In genomic region chr13:47170026-47170425, GRCm38 (mm10) we compare ENCODE assay signal across 25 mouse cellular contexts. TPM values are rescaled to one million over a fixed set of nuclear protein-coding genes. Genes with fewer than 3 reads are reported as not detected.
A peak's percentile ranks its signal among the peaks of the same experiment; 100 is the strongest.
DNase-seq lines count a peak whose midpoint lies in the region; ATAC-seq and TF ChIP-seq lines count a peak whose summit lies in the region.
"Had no signal": no experiment of that assay in that cellular context is flagged by ENCODE, and none has a peak within 500 bp of the region (broad histone marks: within the 10 kb centered on the region; RNA-seq: fewer than 3 reads in every experiment).

No protein-coding gene starts in this region.

- H3K4me2 ChIP-seq in liver, embryonic 12.5 days = no peak overlapping the region
- no peak overlapping the region for H3K4me2 ChIP-seq in liver, embryonic 16.5 days (ENCODE audit: low read depth, low read length)
- H3K4me2 ChIP-seq in stomach, postnatal 0 days (replicated peaks; ENCODE audit: low read depth) = no peak overlapping the region
- H3K4me2 ChIP-seq: embryonic facial prominence, embryonic 12.5 days; embryonic facial prominence, embryonic 15.5 days; heart, embryonic 12.5 days; heart, embryonic 15.5 days; hindbrain, embryonic 13.5 days had no signal

- no peaks in the 10 kb centered on the region for H3K4me1 ChIP-seq in liver, embryonic 12.5 days
- H3K4me1 ChIP-seq in liver, embryonic 16.5 days (ENCODE audit: control insufficient read depth, low read depth, low read length) = no peaks in the 10 kb centered on the region; the same call in 1 of the 2 replicates
- H3K4me1 ChIP-seq in stomach, postnatal 0 days (replicated peaks; ENCODE audit: control insufficient read depth, insufficient read depth) = no peaks in the 10 kb centered on the region
- H3K4me1 ChIP-seq: embryonic facial prominence, embryonic 12.5 days; heart, embryonic 15.5 days; hindbrain, embryonic 13.5 days had no signal

- H3K27ac ChIP-seq in liver, embryonic 12.5 days = 0 out of 2 replicates have a peak overlapping the region, but pooled peaks have one; percentile 54
- peak overlapping the region; percentile 83 for H3K27ac ChIP-seq in liver, embryonic 16.5 days (ENCODE audit: low read length)
- H3K27ac ChIP-seq in stomach, postnatal 0 days (replicated peaks) = peak overlapping the region; percentile 74; the same call in 1 of the 2 replicates
- H3K27ac ChIP-seq: embryonic facial prominence, embryonic 12.5 days; embryonic facial prominence, embryonic 15.5 days; heart, embryonic 15.5 days; hindbrain, embryonic 10.5 days; hindbrain, embryonic 13.5 days had no signal

- intact Hi-C loops in left cerebral cortex, postnatal 14 days (cut with DNase I) = no loop called here

- DNase-seq in liver (no peak), MN1 (ENCODE audit: low spot score) (no peak)
- no peak for DNase-seq in stomach, postnatal 0 days (ENCODE audit: low spot score)
- no peak for DNase-seq in left cerebral cortex, postnatal 14 days (ENCODE audit: low spot score in 2 of 2)
- DNase-seq: adrenal gland, adult 2 months; adrenal gland, postnatal 14 days; cerebellum, adult 11 months; cerebellum, adult 2 months; cerebellum, adult 9-11 months; cerebellum, postnatal 25 days; forebrain, postnatal 0 days; gastrocnemius, postnatal 25 days; heart, adult 18-20 months; heart, postnatal 10 days; heart, postnatal 36 days had no signal

- H3K4me3 ChIP-seq in liver, embryonic 12.5 days = no peak overlapping the region
- H3K4me3 ChIP-seq in liver, embryonic 16.5 days (ENCODE audit: low read depth, low read length) = no peak overlapping the region
- no peak overlapping the region for H3K4me3 ChIP-seq in stomach, postnatal 0 days (ENCODE audit: low read depth, low read length)
- H3K4me3 ChIP-seq: embryonic facial prominence, embryonic 12.5 days; embryonic facial prominence, embryonic 15.5 days; heart, embryonic 12.5 days; heart, embryonic 15.5 days; hindbrain, embryonic 10.5 days; hindbrain, embryonic 13.5 days had no signal

- ATAC-seq in liver, embryonic 12.5 days = no peak
- peak; percentile 41; the same call in 1 of the 2 replicates for ATAC-seq in liver, embryonic 16.5 days (ENCODE audit: low read depth)
- no peak for ATAC-seq in stomach, postnatal 0 days (ENCODE audit: low FRiP score, low TSS enrichment)
- ATAC-seq: forebrain, embryonic 14.5 days; forebrain, postnatal 0 days; hindbrain, embryonic 16.5 days had no signal

- no peak for TF ChIP-seq EP300 in stomach, postnatal 0 days (optimal IDR thresholded peaks at IDR 0.05)

- H3K36me3 ChIP-seq in liver, embryonic 12.5 days = no peaks in the 10 kb centered on the region
- no peaks in the 10 kb centered on the region for H3K36me3 ChIP-seq in liver, embryonic 16.5 days (ENCODE audit: control insufficient read depth, insufficient read depth)
- no peaks in the 10 kb centered on the region for H3K36me3 ChIP-seq in stomach, postnatal 0 days (ENCODE audit: control insufficient read depth, insufficient read depth, low read length)
- H3K36me3 ChIP-seq: embryonic facial prominence, embryonic 12.5 days; embryonic facial prominence, embryonic 15.5 days; heart, embryonic 12.5 days; heart, embryonic 15.5 days; hindbrain, embryonic 10.5 days; hindbrain, embryonic 13.5 days had no signal

- no peak overlapping the region for H3K9ac ChIP-seq in liver, embryonic 12.5 days
- H3K9ac ChIP-seq in liver, embryonic 16.5 days (ENCODE audit: low read depth, low read length) = no peak overlapping the region
- H3K9ac ChIP-seq in stomach, postnatal 0 days (ENCODE audit: low read length) = no peak overlapping the region
- H3K9ac ChIP-seq: embryonic facial prominence, embryonic 12.5 days; embryonic facial prominence, embryonic 15.5 days; forebrain, postnatal 0 days; heart, embryonic 12.5 days; heart, embryonic 15.5 days; hindbrain, embryonic 13.5 days had no signal

- no peaks in the 10 kb centered on the region for H3K27me3 ChIP-seq in liver, embryonic 12.5 days (replicated peaks)
- no peaks in the 10 kb centered on the region for H3K27me3 ChIP-seq in liver, embryonic 16.5 days (ENCODE audit: control insufficient read depth, insufficient read depth, low read depth, low read length)
- H3K27me3 ChIP-seq in stomach, postnatal 0 days (ENCODE audit: control insufficient read depth, insufficient read depth, low read length) = no peaks in the 10 kb centered on the region
- H3K27me3 ChIP-seq: embryonic facial prominence, embryonic 12.5 days; embryonic facial prominence, embryonic 15.5 days; heart, embryonic 12.5 days; heart, embryonic 15.5 days; hindbrain, embryonic 13.5 days had no signal

- WGBS in liver, embryonic 12.5 days (ENCODE audit: insufficient replicate concordance) = 62% methylated on average over 4 of the region's 4 CpGs
- 44% methylated on average over 4 of the region's 4 CpGs for WGBS in liver, embryonic 16.5 days (ENCODE audit: insufficient replicate concordance)
- WGBS in stomach, postnatal 0 days = 53% methylated on average over 4 of the region's 4 CpGs

- H3K9me3 ChIP-seq in liver, embryonic 12.5 days (replicated peaks) = no peaks in the 10 kb centered on the region
- no peaks in the 10 kb centered on the region for H3K9me3 ChIP-seq in liver, embryonic 16.5 days (replicated peaks; ENCODE audit: control insufficient read depth, low read length)
- H3K9me3 ChIP-seq in stomach, postnatal 0 days (ENCODE audit: control insufficient read depth, low read length) = no peaks in the 10 kb centered on the region
- H3K9me3 ChIP-seq: embryonic facial prominence, embryonic 12.5 days; embryonic facial prominence, embryonic 15.5 days; heart, embryonic 12.5 days; heart, embryonic 15.5 days; hindbrain, embryonic 10.5 days; hindbrain, embryonic 13.5 days had no signal

- TF ChIP-seq CTCF in stomach, postnatal 0 days (IDR thresholded peaks at IDR 0.05; ENCODE audit: low read depth) = no peak

RNA-seq across cellular contexts. Expression of gene Rnf144b, which starts 47.6 kb away (rescaled TPM):
- 0.61 and 0.68 TPM in 2 replicates for polyA plus RNA-seq in liver, embryonic 12.5 days (2016; fragmentation: Nextera tagmentation; extraction: Ambion mirVana)
- polyA plus RNA-seq in liver, embryonic 16.5 days (2015; fragmentation: Nextera tagmentation; extraction: Ambion mirVana) = 2.4 and 2.5 TPM in 2 replicates
- polyA plus RNA-seq in stomach, postnatal 0 days (2015; fragmentation: Nextera tagmentation; extraction: Ambion mirVana) = 3.7 and 4.0 TPM in 2 replicates
- 10 to 100 TPM; 18.7 to 21.5 TPM for total RNA-seq in left cerebral cortex, postnatal 14 days (2021)
